Mouse (Mus musculus) kidney, postnatal 4 days (tissue): ENCODE data around the gene Crcp.
"Not testable (repeated sequence)": the region's sequence is repeated elsewhere in the genome, so short reads cannot be mapped to it uniquely, and the experiment has no call there.

Experiments
- DNase-seq, 2 experiments: peaks; one replicate each; pipeline ENCODE4 v3.0.0; 2021; ENCODE audit warnings: mixed read lengths in 2 of 2

Crcp gene

DNA sequence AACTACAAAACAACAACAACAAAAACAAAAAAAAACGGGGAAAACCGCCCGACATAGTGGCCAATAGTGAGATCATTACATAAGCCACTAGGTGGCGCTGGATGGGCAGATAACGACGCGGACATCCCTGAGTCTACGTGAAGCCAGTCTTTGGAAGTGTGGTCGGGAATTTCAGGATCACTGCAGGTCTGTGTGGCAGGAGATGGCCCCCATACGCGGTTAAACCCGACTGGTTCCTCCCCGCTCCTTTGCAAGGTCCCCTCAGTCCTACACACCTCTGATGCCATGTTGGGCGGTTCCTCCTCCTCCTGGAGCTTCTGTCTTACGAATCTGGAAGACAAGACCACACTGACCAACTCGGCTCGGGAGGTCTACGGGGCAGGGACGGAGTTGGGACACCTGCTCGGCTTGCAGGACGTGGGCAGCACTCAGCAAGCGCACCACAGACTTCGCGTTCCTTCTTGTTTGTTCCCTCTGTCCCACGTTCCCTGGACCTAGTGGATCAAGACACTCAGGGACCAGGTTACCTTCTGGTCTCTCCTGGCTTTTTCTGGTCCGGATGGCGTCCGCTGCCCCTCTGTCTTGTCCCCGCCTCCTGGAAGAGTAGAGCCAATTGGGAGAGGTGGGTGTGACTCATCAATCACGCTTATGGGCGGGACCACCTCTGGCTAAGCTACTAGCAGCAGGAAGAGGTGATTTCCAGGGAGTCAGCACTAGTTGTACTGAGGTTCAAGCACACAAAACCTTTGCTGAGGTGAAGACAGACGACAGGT, 5.1 kb upstream of the Crcp start:
- DNase-seq, result peak; percentile 90 to 94

- peak; percentile 25 to 41 for DNase-seq
Measured at GRCm38 (mm10) chr5:130027134-130027533, 2.0 kb upstream of the Crcp start.

DNA sequence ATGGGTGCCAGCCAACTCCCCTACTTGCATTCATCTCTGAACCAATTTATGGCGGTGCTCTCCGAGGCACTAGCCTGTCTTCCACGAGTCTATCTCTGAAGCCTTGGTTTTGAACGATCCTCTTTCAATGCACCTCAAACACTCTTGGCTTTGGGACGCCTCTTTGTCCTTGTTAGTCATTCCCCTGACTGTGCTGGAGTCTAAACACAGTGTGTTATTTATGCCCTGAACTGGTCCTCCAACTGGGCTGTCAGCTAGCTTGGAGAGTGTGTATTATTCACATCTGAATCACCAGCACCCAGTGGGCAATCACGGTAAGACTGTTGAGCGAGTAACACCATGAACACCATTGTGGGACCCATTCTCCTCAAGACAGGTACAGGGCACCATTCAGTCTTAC, 1.4 kb upstream of the Crcp start:
- DNase-seq, result no peak

DNA sequence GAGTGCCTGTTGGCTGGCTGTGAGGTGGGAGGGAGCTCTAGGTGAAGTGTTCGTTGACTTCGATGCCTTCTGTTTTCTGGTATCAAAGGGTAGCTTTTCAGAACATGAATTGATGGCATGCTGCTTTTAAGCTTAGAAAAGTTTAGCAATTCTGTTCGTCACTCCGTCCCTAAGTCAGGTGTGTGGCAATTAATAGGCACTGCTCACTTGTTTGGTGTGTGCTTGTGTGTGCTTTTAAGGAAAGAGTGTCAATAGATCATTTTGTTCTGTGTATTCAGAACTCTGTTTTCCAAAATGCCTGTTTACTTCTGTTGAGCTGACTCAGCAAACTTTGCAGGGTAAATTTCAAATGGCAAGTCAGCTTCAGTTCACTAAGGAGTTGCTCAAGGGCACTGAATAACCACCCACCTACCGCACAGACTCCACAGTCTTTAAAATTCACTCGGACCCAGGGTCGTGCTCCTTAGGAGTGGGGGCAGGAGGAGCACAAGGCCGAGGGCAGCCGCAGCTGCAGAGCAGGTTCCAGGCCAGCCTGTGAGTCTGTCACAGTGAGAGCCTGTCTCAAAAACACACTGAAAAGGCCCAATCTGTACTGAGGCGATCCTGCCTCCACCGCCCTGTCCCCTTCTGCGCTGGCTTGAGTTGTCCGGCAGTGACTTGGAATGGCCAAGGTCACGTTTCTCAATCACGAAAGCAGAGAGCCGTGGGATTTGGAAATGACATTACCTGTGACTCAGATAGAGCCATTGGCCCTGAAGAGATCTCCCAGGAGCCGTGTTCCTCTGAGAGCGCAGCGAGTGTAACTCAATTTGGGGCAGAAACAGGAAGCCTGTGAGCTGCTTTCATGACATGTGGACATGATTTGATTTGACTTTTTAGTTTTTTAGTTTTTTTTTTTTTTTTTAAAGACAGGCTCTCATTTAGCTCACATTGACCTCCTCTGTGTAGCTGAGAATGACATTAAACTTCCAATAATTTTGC, 2.6 kb downstream of the Crcp start:
- DNase-seq, result no peak

DNA sequence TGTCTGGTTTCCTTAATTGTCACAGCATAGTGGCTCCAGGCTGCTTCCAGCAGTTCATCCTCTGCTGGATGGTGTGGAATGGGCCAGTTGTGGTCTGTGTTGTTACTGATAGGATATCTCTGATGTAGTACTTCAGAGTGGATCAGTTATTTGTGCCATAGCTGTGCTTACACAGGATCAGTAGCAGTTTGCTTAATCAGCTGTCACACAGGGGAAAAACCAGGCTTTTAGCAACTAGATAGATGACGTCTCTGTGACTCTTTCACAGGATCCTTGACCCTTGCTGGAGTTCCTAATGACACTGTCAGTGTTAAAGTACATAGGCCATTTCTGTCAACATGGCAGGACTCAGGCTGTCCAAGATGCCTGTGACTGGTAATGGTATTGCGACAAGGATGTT, 4.8 kb downstream of the Crcp start:
- no peak for DNase-seq

- not testable (repeated sequence) for DNase-seq
Measured at GRCm38 (mm10) chr5:130036300-130036699, 7.2 kb downstream of the Crcp start.

DNA sequence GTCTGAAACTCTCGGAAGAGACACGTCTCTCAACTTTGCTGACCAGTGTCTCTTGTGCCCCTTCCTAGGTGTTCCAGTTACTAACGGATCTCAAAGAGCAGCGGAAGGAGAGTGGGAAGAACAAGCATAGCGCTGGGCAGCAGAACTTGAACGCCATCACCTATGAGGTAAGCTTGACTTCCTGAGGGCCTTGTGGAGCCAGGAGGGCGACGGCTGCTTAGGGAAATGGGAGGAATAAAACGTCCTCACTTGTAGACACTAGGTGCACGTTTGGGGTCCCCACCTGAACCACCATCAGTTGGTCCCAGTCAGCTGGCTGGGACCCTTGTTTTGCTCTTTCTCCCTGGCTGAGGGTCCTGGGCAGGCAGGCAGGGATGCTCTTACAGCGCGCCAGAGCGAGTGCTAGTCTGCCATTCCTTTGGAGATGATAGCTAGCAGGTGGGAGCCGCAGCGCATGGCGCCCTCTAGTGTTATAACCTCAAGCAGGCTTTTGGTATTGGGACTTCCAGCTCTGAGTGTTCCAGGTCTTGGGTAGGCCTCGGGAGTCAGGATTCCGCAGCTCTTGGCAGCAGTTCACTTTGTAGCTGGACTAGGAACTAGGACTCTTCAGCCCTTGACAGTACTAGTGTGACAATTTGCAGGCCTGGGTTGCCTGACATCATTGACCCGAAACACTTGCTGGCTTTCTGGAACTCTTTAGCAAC, 8.8 kb downstream of the Crcp start:
- peak; percentile 73 to 81 for DNase-seq

DNA sequence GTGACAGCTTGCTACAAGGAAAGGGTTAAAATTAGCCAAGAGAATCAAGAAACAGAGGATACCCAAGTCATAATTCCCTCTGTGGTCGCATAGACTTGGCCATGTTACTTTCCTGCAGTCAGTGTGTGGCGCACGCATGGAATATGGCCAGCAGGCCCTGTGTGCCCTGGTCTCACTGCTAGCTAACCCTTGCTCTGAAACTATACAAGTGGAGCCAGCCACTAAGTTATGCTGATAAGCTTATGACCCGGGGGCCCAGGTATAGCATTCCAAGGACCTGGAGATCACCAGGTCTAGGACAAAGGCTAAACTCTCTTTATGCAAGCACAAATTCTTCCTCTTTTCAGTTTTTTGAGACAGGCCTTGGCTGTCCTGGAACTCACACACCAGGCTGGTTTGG, 11.7 kb downstream of the Crcp start:
- DNase-seq, result no peak

- DNase-seq, result no peak
Measured at GRCm38 (mm10) chr5:130041262-130041661, 12.2 kb downstream of the Crcp start.

GRCm38 (mm10) chr5:130043741-130044140, 14.7 kb downstream of the Crcp start:
- DNase-seq, result no peak

DNA sequence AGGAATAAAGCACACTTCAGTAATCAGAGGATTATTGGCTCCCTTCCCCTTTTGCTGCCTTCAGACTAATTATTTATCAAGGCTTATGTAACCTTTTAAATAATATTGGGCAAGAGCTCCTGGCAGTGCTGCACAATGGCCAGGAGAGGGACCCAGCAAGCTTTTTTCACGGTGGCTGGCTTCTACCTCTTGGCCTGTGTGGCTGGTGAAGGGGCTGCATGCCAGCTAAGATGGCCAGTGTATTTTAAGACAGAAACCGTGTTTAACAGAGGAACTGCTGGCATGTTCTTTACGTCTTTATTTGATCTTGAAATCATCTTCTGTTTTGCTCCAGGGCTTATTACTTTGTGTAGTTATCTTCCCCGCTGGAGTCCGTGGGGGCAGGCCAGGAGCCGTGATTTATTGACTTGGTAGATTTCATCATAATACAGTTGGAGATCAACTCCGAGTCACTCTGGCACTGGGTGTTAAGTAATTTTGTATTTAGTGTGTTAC, 15.2 kb downstream of the Crcp start:
- peak; percentile 48 to 67 for DNase-seq

GRCm38 (mm10) chr5:130046100-130046499, 17.0 kb downstream of the Crcp start:
- no peak for DNase-seq

DNA sequence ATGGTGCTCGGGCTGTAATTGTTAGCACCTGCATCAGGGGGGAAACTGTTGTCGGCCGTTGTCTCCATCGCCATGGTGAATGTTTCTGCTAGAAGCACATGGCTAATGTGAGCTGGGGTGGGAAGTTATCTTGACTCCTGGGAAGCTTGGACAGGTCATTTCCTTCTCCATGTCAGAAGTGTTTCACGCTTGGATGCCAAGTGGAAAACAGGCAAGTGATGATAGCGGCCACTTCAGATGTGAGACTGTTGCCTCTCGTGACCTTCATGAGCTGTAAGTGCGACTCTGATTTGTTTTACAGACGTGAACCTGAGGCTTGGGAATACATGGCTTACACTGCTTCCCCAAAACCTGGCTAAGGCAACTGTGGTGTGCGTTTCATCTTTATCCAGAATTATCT, 17.5 kb downstream of the Crcp start:
- DNase-seq, result no peak

DNA sequence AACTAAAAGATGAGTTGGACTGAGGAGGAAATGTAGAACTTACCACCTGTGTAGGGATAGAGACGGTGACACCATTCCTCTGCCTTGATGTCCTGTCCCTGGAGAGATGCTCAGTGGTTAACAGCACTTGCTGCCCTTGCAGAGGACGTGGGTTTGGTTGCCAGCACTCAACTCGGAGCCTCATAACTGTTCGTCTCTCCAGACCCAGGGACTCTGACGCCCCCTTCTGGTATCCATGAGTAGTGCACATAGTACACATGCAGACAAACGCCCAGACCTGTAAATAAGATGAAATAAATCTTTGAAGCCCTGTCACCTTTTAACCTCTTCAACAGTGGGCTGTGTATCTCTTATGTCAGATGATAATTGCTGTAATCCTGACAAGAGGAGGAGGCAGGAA, 17.9 kb downstream of the Crcp start:
- no peak for DNase-seq

- DNase-seq, result peak; percentile 69 to 77
Measured at GRCm38 (mm10) chr5:130048786-130049520, 19.9 kb downstream of the Crcp start.

DNA sequence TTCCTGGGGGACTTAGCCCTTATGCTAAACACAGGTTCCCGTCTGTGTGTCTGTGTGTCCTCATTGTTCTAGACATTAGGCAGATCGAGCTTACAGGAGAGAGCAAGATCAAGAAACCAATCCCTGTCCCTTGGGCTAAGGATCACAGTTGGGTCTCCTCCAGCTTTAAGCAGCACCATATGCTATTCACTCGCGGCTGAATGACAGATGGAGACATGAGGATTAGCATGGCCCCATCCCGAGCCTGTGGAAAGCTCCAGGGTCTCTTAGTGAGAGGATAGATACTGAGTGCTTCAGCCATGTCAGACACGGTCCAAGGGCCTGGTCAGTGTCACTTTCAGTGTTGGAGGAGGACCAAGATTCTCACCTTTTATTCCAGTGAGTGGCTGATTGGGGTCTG, 21.3 kb downstream of the Crcp start:
- no peak for DNase-seq

GRCm38 (mm10) chr5:130051073-130051860, 22.2 kb downstream of the Crcp start:
- no peak for DNase-seq

DNA sequence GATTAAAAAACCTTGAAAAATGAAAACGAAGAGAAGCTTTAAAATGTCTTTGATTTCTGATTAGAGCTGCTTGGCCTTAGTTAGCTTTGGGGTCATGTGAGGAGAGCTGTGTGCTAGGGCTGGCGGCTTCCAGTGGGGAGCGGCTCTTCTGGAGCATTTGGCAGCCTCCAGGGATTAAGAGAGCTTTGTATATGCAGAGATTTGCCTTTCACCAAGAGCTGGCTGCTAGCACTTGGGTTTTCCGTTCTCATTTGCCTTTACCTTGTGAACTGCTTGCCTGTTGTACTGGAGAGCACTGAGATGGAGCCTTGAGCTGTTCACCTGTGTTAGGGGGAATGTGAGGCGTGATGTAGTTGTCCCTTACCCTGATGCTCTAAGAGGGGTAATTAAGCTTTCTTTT, 23.4 kb downstream of the Crcp start:
- no peak for DNase-seq

DNA sequence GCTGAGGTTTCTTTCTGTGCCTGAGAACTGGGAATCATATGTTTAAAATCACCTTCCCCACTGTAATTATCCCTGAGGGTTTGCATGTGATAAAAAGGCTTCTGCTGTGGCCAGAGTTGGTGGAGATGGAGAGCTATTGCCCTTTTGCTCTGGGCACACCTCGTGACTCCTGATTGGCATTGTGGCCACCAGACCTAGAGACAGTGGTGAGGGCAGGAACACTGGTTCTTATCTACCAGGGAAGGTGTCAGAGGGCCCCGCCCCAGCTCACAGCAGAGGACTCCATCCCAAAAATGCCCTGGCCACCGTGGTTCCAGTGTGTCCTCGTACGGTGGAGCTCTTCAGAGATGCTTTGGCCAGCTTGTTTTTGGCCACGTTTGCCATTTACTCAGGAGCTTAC, 23.9 kb downstream of the Crcp start:
- DNase-seq, result no peak

DNA sequence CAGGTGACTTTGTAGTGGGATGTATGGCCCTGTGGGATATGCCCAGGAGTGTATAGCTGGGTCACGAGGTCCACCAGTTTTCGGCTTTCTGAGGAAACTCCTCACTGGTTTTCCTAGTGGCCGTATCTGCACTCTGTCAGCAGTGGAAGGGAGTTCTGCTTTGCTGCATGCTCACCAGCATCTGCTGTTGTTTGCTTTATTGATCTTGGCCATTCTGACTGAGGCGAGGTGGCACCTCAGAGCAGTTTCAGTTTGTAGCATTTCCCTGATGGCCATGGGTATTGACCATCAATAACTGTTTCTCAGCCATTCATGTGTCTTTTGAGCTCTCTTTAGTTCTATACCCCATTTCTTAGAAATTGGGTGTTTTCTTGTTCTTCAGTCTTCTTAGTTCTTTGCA, 26.6 kb downstream of the Crcp start:
- no peak for DNase-seq

- no peak for DNase-seq
Measured at GRCm38 (mm10) chr5:130056303-130056702, 27.2 kb downstream of the Crcp start.
